Mouse (Mus musculus) ES-E14 (cell line): ENCODE measurements around the gene Pten. TPM values are rescaled to one million over a fixed set of nuclear protein-coding genes. Genes with fewer than 3 reads are reported as not detected.

ENCODE experiments used
- DNase-seq: peaks from one replicate; pipeline ENCODE4 v3.0.0-alpha.2; 2013; ENCODE audit warnings: low read depth, low spot score
- H3K27ac ChIP-seq: 2 replicates; pipeline ENCODE4 v1.5.1; 2012; ENCODE audit warnings: low read depth, mild to moderate bottlenecking, low read length, moderate library complexity, mixed read lengths; ENCODE audit not compliant: poor library complexity, insufficient read depth, severe bottlenecking
- H3K36me3 ChIP-seq: 2 replicates; pipeline ENCODE4 v1.6.1; 2012; ENCODE audit warnings: mild to moderate bottlenecking, low read length, moderate library complexity, mixed read lengths; ENCODE audit not compliant: control insufficient read depth, poor library complexity, insufficient read depth, severe bottlenecking
- H3K4me1 ChIP-seq, 2 experiments: fragments of 150-350 bp in 1 of 2; sonication (generic) in 1 of 2; 2 replicates each; pipeline ENCODE4 v1.6.1; 2012; ENCODE audit warnings: low read length in 2 of 2, mild to moderate bottlenecking in 1 of 2, mixed read lengths in 1 of 2; ENCODE audit not compliant: control insufficient read depth in 2 of 2, insufficient read depth in 2 of 2, poor library complexity in 1 of 2
- H3K4me3 ChIP-seq, 2 experiments: fragments of 150-350 bp in 1 of 2; sonication (generic) in 1 of 2; 2 replicates each; pipeline ENCODE4 v1.5.1; 2012; ENCODE audit warnings: low read length in 2 of 2, low read depth in 1 of 2, mild to moderate bottlenecking in 1 of 2, mixed read lengths in 1 of 2; ENCODE audit not compliant: insufficient read depth in 1 of 2, poor library complexity in 1 of 2, severe bottlenecking in 1 of 2
- H3K9ac ChIP-seq: 2 replicates; pipeline ENCODE4 v1.6.1; 2012; ENCODE audit warnings: low read depth, mild to moderate bottlenecking, low read length, mixed read lengths; ENCODE audit not compliant: poor library complexity, insufficient read depth, severe bottlenecking
- H3K9me3 ChIP-seq: fragments of 150-350 bp; sonication (generic); 2 replicates; pipeline ENCODE4 v1.6.1; 2012; ENCODE audit warnings: low read depth, mild to moderate bottlenecking, low read length; ENCODE audit not compliant: control insufficient read depth, insufficient read depth
- CHD2 ChIP-seq: IDR thresholded peaks from 2 replicates; pipeline ENCODE4 v1.6.1; 2014; ENCODE audit warnings: mild to moderate bottlenecking, low read depth, low read length, inconsistent platforms
- HCFC1 ChIP-seq: IDR thresholded peaks from 2 replicates; pipeline ENCODE4 v1.6.1; 2012; ENCODE audit warnings: low read length, inconsistent platforms, borderline replicate concordance; ENCODE audit not compliant: insufficient read depth
- MAFK ChIP-seq: IDR thresholded peaks from 2 replicates; pipeline ENCODE4 v1.6.1; 2014; ENCODE audit warnings: mild to moderate bottlenecking, low read depth, low read length, inconsistent platforms; ENCODE audit not compliant: insufficient read depth
- ZC3H11A ChIP-seq: IDR thresholded peaks from 2 replicates; pipeline ENCODE4 v1.6.1; 2012; ENCODE audit warnings: low read depth, mild to moderate bottlenecking, inconsistent platforms, low read length, borderline replicate concordance
- ZNF384 ChIP-seq: IDR thresholded peaks from 2 replicates; pipeline ENCODE4 v1.6.1; 2012; ENCODE audit warnings: low read depth, low read length, inconsistent platforms
- in situ Hi-C, 2 experiments: fragments of 600-800 bp; cut with MboI; formaldehyde crosslinking; loops; one replicate each; pipeline ENCODE4 v1.15.1; 2025; ENCODE audit warnings: low sequenced_read_pairs in 2 of 2, inconsistent platforms in 1 of 2; ENCODE audit not compliant: unreplicated experiment in 2 of 2
- total RNA-seq: library from RNA; depleted of rRNA; stranded (reverse); fragments of 300-350 nt; gene quantifications from 2 replicates; pipeline ENCODE4 v1.2.3, GENCODE M21; 2012

Gene Pten
- total RNA-seq, 1 experiment, result 70.8 TPM

DNA sequence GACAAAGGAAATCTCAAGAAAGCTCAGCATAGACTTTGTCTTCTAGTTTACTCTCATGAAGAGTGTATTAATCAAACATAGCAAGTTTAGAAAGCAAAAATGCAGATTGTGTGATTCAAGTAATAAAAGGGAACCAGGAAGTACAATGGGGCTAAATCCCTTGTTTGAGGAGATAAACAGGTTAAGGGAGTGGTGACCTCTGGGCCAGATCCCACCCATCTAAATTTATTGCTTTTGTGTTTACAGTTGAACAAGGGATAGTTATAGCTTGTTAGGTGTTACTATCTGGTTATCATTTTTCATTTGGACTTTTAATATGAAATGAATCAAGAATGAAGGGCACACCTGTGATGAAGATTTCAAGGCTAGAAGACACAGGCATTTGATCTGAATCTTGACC, 24.4 kb upstream of the Pten start:
- no peak for DNase-seq
- in situ Hi-C loops, result no loop called here

DNA sequence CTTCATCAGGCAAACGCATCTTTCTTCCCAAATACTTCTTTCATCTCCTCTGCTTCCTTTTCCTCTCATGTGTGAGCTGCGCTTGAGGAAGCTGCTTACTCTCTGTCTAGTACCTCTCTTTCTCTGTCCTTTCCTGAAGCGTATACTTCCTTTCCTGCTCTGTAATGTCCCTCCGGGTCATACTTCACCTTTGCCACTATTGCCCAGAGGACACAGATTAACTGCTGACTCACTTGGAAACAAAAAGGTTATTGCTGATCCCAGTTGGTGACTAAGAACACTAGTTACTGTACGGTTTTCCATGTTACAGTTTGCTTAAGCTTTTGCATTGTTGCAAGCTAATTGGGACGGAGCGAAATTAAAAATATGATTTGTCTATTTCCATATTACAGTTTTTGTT, 19.5 kb upstream of the Pten start:
- TF ChIP-seq ZC3H11A, result no peak
- TF ChIP-seq MAFK, result no peak
- no peak for TF ChIP-seq ZNF384
- Histone ChIP-seq H3K27ac (no peak overlapping the region), H3K9me3 (no peaks in the 10 kb centered on the region), H3K36me3 (no peaks in the 10 kb centered on the region; the same call in 1 of the 2 replicates), H3K4me3 (no peak overlapping the region), H3K4me1 (peaks cover under 1 to 5% of the 10 kb centered on the region in 2 experiments; a peak in 2 of 4 replicates), H3K9ac (no peak overlapping the region)
- in situ Hi-C loops, result no loop called here
- no peak for DNase-seq

More for the DNA sequence above, 24.4 kb upstream of the Pten start:
- Histone ChIP-seq H3K36me3 (no peaks in the 10 kb centered on the region; the same call in 1 of the 2 replicates), H3K9me3 (no peaks in the 10 kb centered on the region), H3K4me1 (peaks cover 5 to 7% of the 10 kb centered on the region in 2 experiments), H3K4me3 (no peak overlapping the region), H3K9ac (no peak overlapping the region), H3K27ac (no peak overlapping the region)
- TF ChIP-seq ZC3H11A (no peak), MAFK (no peak), CHD2 (no peak), HCFC1 (no peak), ZNF384 (no peak)

DNA sequence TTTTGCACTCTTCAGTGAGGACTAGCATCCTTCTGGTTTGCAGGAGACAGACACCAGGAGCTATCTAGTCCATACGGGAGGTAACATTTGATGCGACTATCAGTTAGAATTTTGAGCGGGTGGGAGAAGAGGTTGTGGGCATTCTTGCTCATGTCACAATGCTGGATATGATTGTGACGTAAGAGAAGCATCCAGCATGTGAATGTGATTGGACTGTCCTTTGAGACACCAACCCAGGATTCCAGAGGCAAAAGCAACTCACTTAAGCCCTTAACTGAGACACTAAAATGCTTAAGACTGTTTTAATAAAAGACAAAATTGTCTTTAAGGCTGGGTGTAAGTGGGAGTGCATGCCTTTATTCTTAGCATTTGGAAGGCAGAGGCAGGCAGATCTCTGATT, 17.6 kb upstream of the Pten start, which contains the start of gene Atad1:
Gene Atad1, minus strand, starts transcription at position 101 of the 400 bp plus-strand sequence.
- TF ChIP-seq ZNF384, result no peak
- TF ChIP-seq ZC3H11A, result no peak
- TF ChIP-seq MAFK, result no peak
- no peak for TF ChIP-seq CHD2
- TF ChIP-seq HCFC1, result no peak
- Histone ChIP-seq H3K4me3 (no peak within 1 kb of the TSS), H3K36me3 (no peaks in the 10 kb centered on the region; the same call in 1 of the 2 replicates), H3K9ac (no peak within 1 kb of the TSS), H3K9me3 (no peaks in the 10 kb centered on the region), H3K27ac (no peak within 1 kb of the TSS), H3K4me1 (peaks cover 0 to 5% of the 10 kb centered on the region in 2 experiments; a peak in 1 of 4 replicates)
- in situ Hi-C loops, result no loop called here
- no peak for DNase-seq

DNA sequence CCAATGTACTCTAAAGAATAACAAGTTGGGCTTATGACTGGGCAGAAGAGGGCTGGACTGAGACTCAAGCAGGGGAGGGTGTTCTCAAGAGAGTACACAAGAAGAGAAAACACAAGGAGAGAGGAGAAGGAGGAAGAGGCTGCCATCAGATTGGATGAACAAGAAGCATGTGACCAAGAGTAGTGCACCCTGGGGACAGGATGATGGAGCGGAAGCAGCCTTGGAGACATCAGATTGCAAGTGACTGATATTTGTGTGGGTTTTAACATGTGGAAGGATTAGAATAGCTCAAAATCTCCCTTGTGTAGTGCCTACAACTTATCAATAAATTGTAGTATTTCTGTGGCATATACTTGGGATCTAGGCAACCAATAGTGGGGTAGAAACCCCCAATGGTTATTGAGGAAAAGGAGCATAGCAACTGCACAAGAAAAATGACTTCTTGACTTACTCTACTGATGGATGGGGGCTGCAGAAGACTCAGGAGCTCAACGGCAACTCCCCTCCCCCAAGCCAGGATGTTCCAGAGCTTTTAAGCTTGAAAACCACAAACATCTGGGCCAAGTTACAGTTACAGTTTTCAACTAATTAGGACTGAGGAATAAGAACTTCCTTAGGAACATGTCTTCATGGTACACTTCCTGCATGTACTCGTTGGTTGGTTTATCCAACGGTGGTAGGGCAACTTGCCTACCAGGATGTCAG, 16.5 kb upstream of the Pten start:
- Histone ChIP-seq H3K9ac (no peak overlapping the region), H3K4me3 (no peak overlapping the region), H3K9me3 (no peaks in the 10 kb centered on the region), H3K4me1 (peaks cover 0 to 5% of the 10 kb centered on the region in 2 experiments; a peak in 1 of 4 replicates), H3K36me3 (no peaks in the 10 kb centered on the region; the same call in 1 of the 2 replicates), H3K27ac (no peak overlapping the region)
- no peak for DNase-seq
- in situ Hi-C loops, result no loop called here
- TF ChIP-seq MAFK (no peak), ZNF384 (no peak), CHD2 (no peak), ZC3H11A (no peak), HCFC1 (no peak)
